Comparison of ENCODE assay signal across 13 mouse cellular contexts in the genomic region with DNA sequence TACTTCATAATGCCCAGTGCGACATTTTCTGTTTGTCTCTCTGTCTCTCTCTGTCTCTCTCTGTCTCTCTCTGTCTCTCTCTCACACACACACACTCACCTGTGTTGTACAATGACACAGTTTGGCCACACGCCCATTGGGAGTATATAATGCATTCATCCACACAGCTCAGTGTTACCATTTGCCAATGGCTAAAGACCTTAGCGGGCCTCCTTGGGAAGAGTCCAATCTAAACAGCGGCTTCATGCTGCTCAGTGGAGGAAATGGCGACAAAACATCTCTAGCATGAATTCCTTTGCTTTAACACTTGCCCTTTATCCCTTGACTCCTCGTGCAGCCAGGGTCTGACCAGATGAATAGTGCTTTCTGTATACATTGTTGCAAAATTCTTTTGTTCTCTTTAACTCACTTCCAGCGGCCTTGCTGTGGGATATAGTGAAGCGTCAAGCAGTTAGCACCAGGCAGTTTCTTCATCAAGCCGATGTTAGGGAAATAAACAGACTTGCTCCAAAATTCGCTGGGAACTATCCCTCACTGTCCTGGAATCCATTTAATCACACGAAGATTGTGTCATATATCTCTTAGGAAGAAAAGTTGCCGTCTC. TPM values are rescaled to one million over a fixed set of nuclear protein-coding genes. Genes with fewer than 3 reads are reported as not detected.
DNase-seq lines count a peak whose midpoint lies in the region; ATAC-seq lines count a peak whose summit lies in the region.
"Had no signal": no experiment of that assay in that cellular context is flagged by ENCODE, and none has a peak within 500 bp of the region (broad histone marks: within the 10 kb centered on the region; RNA-seq: fewer than 3 reads in every experiment).

No protein-coding gene starts in this region.

- peaks cover 10% of the 10 kb centered on the region for H3K4me1 ChIP-seq in heart, embryonic 12.5 days (replicated peaks)
- H3K4me1 ChIP-seq in lung, embryonic 16.5 days (replicated peaks; ENCODE audit: control insufficient read depth, insufficient read depth, low read length), result peaks cover 4% of the 10 kb centered on the region; the same call in 1 of the 2 replicates
- H3K4me1 ChIP-seq: stomach, embryonic 15.5 days had no signal

- WGBS in heart, embryonic 12.5 days, result 53% methylated on average over 12 of the region's 12 CpGs
- WGBS in lung, embryonic 16.5 days, result 37% methylated on average over 12 of the region's 12 CpGs

- no peaks in the 10 kb centered on the region for H3K36me3 ChIP-seq in heart, embryonic 12.5 days
- no peaks in the 10 kb centered on the region for H3K36me3 ChIP-seq in lung, embryonic 16.5 days (ENCODE audit: control insufficient read depth, insufficient read depth, low read length)
- H3K36me3 ChIP-seq: limb, embryonic 15.5 days; midbrain, embryonic 12.5 days; stomach, embryonic 15.5 days had no signal

- no peaks in the 10 kb centered on the region for H3K9me3 ChIP-seq in heart, embryonic 12.5 days (replicated peaks)
- H3K9me3 ChIP-seq in lung, embryonic 16.5 days (ENCODE audit: control insufficient read depth, low read length), result no peaks in the 10 kb centered on the region
- H3K9me3 ChIP-seq: limb, embryonic 15.5 days; midbrain, embryonic 12.5 days; stomach, embryonic 15.5 days had no signal

- no peak overlapping the region for H3K27ac ChIP-seq in heart, embryonic 12.5 days (ENCODE audit: poor library complexity, severe bottlenecking)
- H3K27ac ChIP-seq in lung, embryonic 16.5 days (ENCODE audit: low read length), result no peak overlapping the region
- H3K27ac ChIP-seq: limb, embryonic 15.5 days; midbrain, embryonic 12.5 days; stomach, embryonic 15.5 days had no signal

- ATAC-seq in heart, embryonic 12.5 days (ENCODE audit: insufficient number of reproducible peaks, low FRiP score), result no peak
- peak; percentile 67; the same call in 1 of the 2 replicates for ATAC-seq in lung, embryonic 16.5 days (ENCODE audit: low read depth)
- ATAC-seq: CD4-positive, CD25-positive, alpha-beta regulatory T cell, adult 4 months had no signal

- H3K9ac ChIP-seq in heart, embryonic 12.5 days, result no peak overlapping the region
- no peak overlapping the region for H3K9ac ChIP-seq in lung, embryonic 16.5 days (ENCODE audit: low read length)
- H3K9ac ChIP-seq: limb, embryonic 15.5 days; midbrain, embryonic 12.5 days; stomach, embryonic 15.5 days had no signal

- H3K4me3 ChIP-seq in heart, embryonic 12.5 days, result no peak overlapping the region
- H3K4me3 ChIP-seq in lung, embryonic 16.5 days (ENCODE audit: low read length), result no peak overlapping the region
- H3K4me3 ChIP-seq: limb, embryonic 15.5 days; midbrain, embryonic 12.5 days; stomach, embryonic 15.5 days had no signal

- DNase-seq in heart, adult 11 months, result peak; percentile 74
- no peak for DNase-seq in lung, postnatal 36 days
- DNase-seq in fibroblast of lung, adult 2 months (ENCODE audit: low read depth), result peak; percentile 5
- DNase-seq in kidney, postnatal 25 days, result peak; percentile 56 to 63
- no peak for DNase-seq in gastrocnemius, adult 8-10 months (ENCODE audit: low spot score in 2 of 2)
- DNase-seq in B cell, adult 2 months, result no peak
- DNase-seq: heart, postnatal 14 days had no signal

- 0 out of 2 replicates have a peak, but pooled peaks cover 5% of the 10 kb centered on the region for H3K27me3 ChIP-seq in heart, embryonic 12.5 days (replicated peaks)
- H3K27me3 ChIP-seq in lung, embryonic 16.5 days (ENCODE audit: control insufficient read depth, insufficient read depth, low read depth, low read length), result no peaks in the 10 kb centered on the region
- H3K27me3 ChIP-seq: midbrain, embryonic 12.5 days; stomach, embryonic 15.5 days had no signal

- no peak overlapping the region for H3K4me2 ChIP-seq in heart, embryonic 12.5 days
- H3K4me2 ChIP-seq in lung, embryonic 16.5 days (ENCODE audit: low read depth, low read length), result no peak overlapping the region
- H3K4me2 ChIP-seq: limb, embryonic 15.5 days; midbrain, embryonic 12.5 days; stomach, embryonic 15.5 days had no signal

RNA-seq across cellular contexts. Expression of a gene that starts 30.1 kb away (rescaled TPM):
- polyA plus RNA-seq in heart, embryonic 12.5 days (2016; fragmentation: Nextera tagmentation; extraction: Ambion mirVana), result 121 and 122 TPM in 2 replicates
- polyA plus RNA-seq in lung, embryonic 16.5 days (2015; fragmentation: Nextera tagmentation; extraction: Ambion mirVana), result 91.3 and 91.9 TPM in 2 replicates
- total RNA-seq in gastrocnemius, adult 8-10 months (2022), result 10 to 100 TPM; 73.5 to 85.0 (median 80.5) TPM

Comparison
In these comparisons a context has a peak if more than half of its experiments do, and no peak if none do; other contexts are left out.
1. DNase-seq: peak in heart, adult 11 months (single experiment), fibroblast of lung, adult 2 months (single experiment) and kidney, postnatal 25 days (2 of 2); none in lung, postnatal 36 days (single experiment), gastrocnemius, adult 8-10 months (0 of 2) and B cell, adult 2 months (0 of 2).